In the genomic region with DNA sequence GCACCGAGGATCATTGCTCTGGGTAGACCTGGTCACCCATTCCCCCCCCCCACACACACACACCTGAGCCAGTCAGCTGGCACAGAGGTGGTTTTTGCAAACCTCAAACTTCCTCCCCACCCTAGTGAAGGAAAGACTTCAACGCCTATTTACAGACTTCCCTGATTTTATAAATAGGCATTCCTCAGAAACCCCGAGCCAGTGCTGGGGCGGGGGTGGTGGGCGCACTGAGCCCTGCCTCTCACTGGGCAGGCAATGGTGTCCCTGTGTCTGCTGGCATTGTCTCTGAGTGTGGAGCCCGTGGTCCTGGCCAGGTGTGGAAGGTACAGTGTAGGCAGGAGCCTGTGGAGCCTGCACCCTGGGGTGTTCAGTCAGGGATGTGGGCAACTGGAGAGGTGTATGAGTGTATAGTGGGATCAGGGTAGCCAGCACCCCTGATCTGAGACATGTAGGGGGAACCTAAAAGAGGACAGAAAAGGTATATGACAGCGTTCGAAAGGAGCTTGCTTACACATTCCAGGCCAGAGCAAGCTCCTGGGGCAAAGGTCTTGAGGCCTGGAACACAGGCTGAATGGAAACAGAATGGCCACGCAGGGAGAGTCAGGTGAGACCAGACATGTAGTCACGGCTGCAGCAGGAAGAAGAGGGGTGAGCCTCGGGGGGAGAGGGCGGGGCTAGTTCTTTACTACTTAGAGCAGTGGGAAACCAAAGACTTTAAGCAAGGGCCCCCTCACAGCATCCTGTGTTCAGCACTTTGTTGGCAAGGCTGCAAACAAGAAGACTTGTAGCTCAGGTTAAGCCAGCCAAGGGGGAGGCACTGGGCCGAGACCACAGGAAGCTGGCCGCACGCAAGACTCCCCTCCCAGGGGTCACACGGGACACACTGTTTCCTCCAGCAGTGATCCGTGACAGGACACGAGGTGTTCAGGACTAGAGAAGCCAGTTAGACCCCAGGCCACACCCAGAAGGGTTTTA, we compare ENCODE assay signal across 8 mouse cellular contexts. TPM values are rescaled to one million over a fixed set of nuclear protein-coding genes. Genes with fewer than 3 reads are reported as not detected.
A peak's percentile ranks its signal among the peaks of the same experiment; 100 is the strongest.
DNase-seq lines count a peak whose midpoint lies in the region; ATAC-seq and TF ChIP-seq lines count a peak whose summit lies in the region.

No protein-coding gene starts in this region.

- H3K36me3 ChIP-seq in liver, adult 2 months (ENCODE audit: control insufficient read depth, insufficient read depth, low read length) = no peaks in the 10 kb centered on the region
- no peaks in the 10 kb centered on the region for H3K36me3 ChIP-seq in liver, embryonic 12.5 days
- H3K36me3 ChIP-seq in midbrain, embryonic 13.5 days = no peaks in the 10 kb centered on the region

- DNase-seq in liver, adult 2 months (ENCODE audit: extremely low read depth, low read depth, low spot score) = peak; percentile 16
- DNase-seq in lung, postnatal 25 days (ENCODE audit: low spot score) = peak; percentile 73
- DNase-seq in thymus, postnatal 10 days (ENCODE audit: low spot score in 2 of 2) = peak; percentile 78
- no peak for DNase-seq in cerebellum, adult 18-20 months
- no peak for DNase-seq in layer of hippocampus, adult 2 months (ENCODE audit: low spot score in 2 of 2)

- H3K4me3 ChIP-seq in liver, adult 2 months (ENCODE audit: insufficient read depth, low read depth, low read length) = no peak overlapping the region
- no peak overlapping the region for H3K4me3 ChIP-seq in liver, embryonic 12.5 days
- no peak overlapping the region for H3K4me3 ChIP-seq in layer of hippocampus, adult 2 months
- H3K4me3 ChIP-seq in midbrain, embryonic 13.5 days (replicated peaks) = no peak overlapping the region

- H3K4me1 ChIP-seq in liver, adult 2 months (ENCODE audit: control insufficient read depth, insufficient read depth, low read length) = no peaks in the 10 kb centered on the region
- peaks cover 12% of the 10 kb centered on the region for H3K4me1 ChIP-seq in liver, embryonic 12.5 days
- H3K4me1 ChIP-seq in midbrain, embryonic 13.5 days (replicated peaks) = no peaks in the 10 kb centered on the region

- H3K27ac ChIP-seq in liver, adult 2 months (replicated peaks; ENCODE audit: insufficient read depth, low read depth, low read length) = no peak overlapping the region
- no peak overlapping the region for H3K27ac ChIP-seq in liver, embryonic 12.5 days
- no peak overlapping the region for H3K27ac ChIP-seq in layer of hippocampus, adult 2 months
- H3K27ac ChIP-seq in midbrain, embryonic 13.5 days = no peak overlapping the region

- TF ChIP-seq POLR2A in liver, adult 2 months (IDR thresholded peaks at IDR 0.05; ENCODE audit: extremely low read depth, insufficient read depth, low read length) = no peak

- no peak for ATAC-seq in liver, embryonic 12.5 days
- peak; percentile 81 for ATAC-seq in inflammation-experienced regulatory T-cells, adult 6 months
- ATAC-seq in midbrain, embryonic 13.5 days = no peak

- 60% methylated on average over 18 of the region's 18 CpGs for WGBS in liver, adult 2 months
- WGBS in liver, embryonic 12.5 days (ENCODE audit: insufficient replicate concordance) = 34% methylated on average over 18 of the region's 18 CpGs
- 75% methylated on average over 18 of the region's 18 CpGs for WGBS in midbrain, embryonic 13.5 days

- H3K9ac ChIP-seq in liver, adult 2 months (ENCODE audit: low read depth, low read length) = no peak overlapping the region
- no peak overlapping the region for H3K9ac ChIP-seq in liver, embryonic 12.5 days
- no peak overlapping the region for H3K9ac ChIP-seq in midbrain, embryonic 13.5 days (replicated peaks)

- TF ChIP-seq CTCF in liver, adult 2 months (IDR thresholded peaks at IDR 0.05; ENCODE audit: low read depth, low read length) = no peak
- TF ChIP-seq CTCF in layer of hippocampus, adult 2 months (conservative IDR thresholded peaks at IDR 0.05) = no peak

- H3K79me2 ChIP-seq in liver, adult 2 months (ENCODE audit: control insufficient read depth, insufficient read depth, low read length) = no peaks in the 10 kb centered on the region

- no peaks in the 10 kb centered on the region for H3K9me3 ChIP-seq in liver, embryonic 12.5 days (replicated peaks)
- no peaks in the 10 kb centered on the region for H3K9me3 ChIP-seq in midbrain, embryonic 13.5 days

- H3K27me3 ChIP-seq in liver, adult 2 months (ENCODE audit: control insufficient read depth, insufficient read depth, low read length) = no peaks in the 10 kb centered on the region
- H3K27me3 ChIP-seq in liver, embryonic 12.5 days (replicated peaks) = no peaks in the 10 kb centered on the region
- H3K27me3 ChIP-seq in midbrain, embryonic 13.5 days = no peaks in the 10 kb centered on the region

- H3K4me2 ChIP-seq in liver, embryonic 12.5 days = no peak overlapping the region
- no peak overlapping the region for H3K4me2 ChIP-seq in midbrain, embryonic 13.5 days (replicated peaks)

RNA-seq across cellular contexts. Expression of a gene that starts 13.3 kb away (rescaled TPM):
- 1.5 and 3.0 TPM in 2 replicates for total RNA-seq in liver, adult 2 months (2014; rRNA removed)
- 0.82 and 1.7 TPM in 2 replicates for polyA plus RNA-seq in liver, adult 2 months (2012; rRNA removed)
- polyA plus RNA-seq in liver, embryonic 12.5 days (2016; fragmentation: Nextera tagmentation; extraction: Ambion mirVana) = 1.8 and 2.1 TPM in 2 replicates
- 10 to 100 TPM; 31.9 to 54.2 (median 48.9) TPM for polyA plus RNA-seq in inflammation-experienced regulatory T-cells, adult 6 months (2017; shearing (Covaris generic))
- 1 to 10 TPM; 2.6 to 3.0 TPM for total RNA-seq in layer of hippocampus, adult 2 months (2021)
- polyA plus RNA-seq in midbrain, embryonic 13.5 days (2015; fragmentation: Nextera tagmentation; extraction: Ambion mirVana) = 4.0 and 4.1 TPM in 2 replicates

RNA-seq across cellular contexts. Expression of a gene that starts 44.3 kb away (rescaled TPM):
- total RNA-seq in liver, adult 2 months (2014; rRNA removed) = 1.6 and 1.9 TPM in 2 replicates
- polyA plus RNA-seq in liver, adult 2 months (2012; rRNA removed) = 3.5 and 5.9 TPM in 2 replicates
- polyA plus RNA-seq in liver, embryonic 12.5 days (2016; fragmentation: Nextera tagmentation; extraction: Ambion mirVana) = 1.2 and 1.7 TPM in 2 replicates
- 1 to 10 TPM in 1 of 3 experiments, under 1 TPM in 2; 0.68 to 1.7 (median 0.90) TPM for polyA plus RNA-seq in inflammation-experienced regulatory T-cells, adult 6 months (2017; shearing (Covaris generic))
- 10 to 100 TPM; 15.2 TPM for total RNA-seq in layer of hippocampus, adult 2 months (2021)
- polyA plus RNA-seq in midbrain, embryonic 13.5 days (2015; fragmentation: Nextera tagmentation; extraction: Ambion mirVana) = 6.2 and 6.4 TPM in 2 replicates

Comparison
In these comparisons a context has a peak if more than half of its experiments do, and no peak if none do; other contexts are left out.
1. DNase-seq: peak in liver, adult 2 months (single experiment), lung, postnatal 25 days (single experiment) and thymus, postnatal 10 days (2 of 2); none in cerebellum, adult 18-20 months (0 of 2) and layer of hippocampus, adult 2 months (0 of 2).